Mouse (Mus musculus): ENCODE data around the gene 1700020L24Rik.

Gene 1700020L24Rik

GRCm38 (mm10) chr11:83440081-83441064, 2.9 kb downstream of the 1700020L24Rik start:
- in situ Hi-C loops (cut with MboI, MseI): no loop called here

- in situ Hi-C loops (cut with MboI, MseI): no loop called here
Observed at GRCm38 (mm10) chr11:83441235-83441634, 3.8 kb downstream of the 1700020L24Rik start.

GRCm38 (mm10) chr11:83442596-83443267, 5.3 kb downstream of the 1700020L24Rik start:
- in situ Hi-C loops (cut with MboI, MseI): no loop called here

GRCm38 (mm10) chr11:83443824-83444223, 6.3 kb downstream of the 1700020L24Rik start:
- in situ Hi-C loops (cut with MboI, MseI): no loop called here

- in situ Hi-C loops (cut with MboI, MseI): no loop called here
Observed at GRCm38 (mm10) chr11:83445001-83445400, 7.5 kb downstream of the 1700020L24Rik start.

- in situ Hi-C loops (cut with MboI, MseI): no loop called here
Observed at GRCm38 (mm10) chr11:83447612-83448011, 10.1 kb downstream of the 1700020L24Rik start.

- in situ Hi-C loops (cut with MboI, MseI): no loop called here
Observed at GRCm38 (mm10) chr11:83448021-83448926, 10.8 kb downstream of the 1700020L24Rik start.

GRCm38 (mm10) chr11:83448927-83449236, 11.4 kb downstream of the 1700020L24Rik start:
- in situ Hi-C loops (cut with MboI, MseI): no loop called here

- in situ Hi-C loops (cut with MboI, MseI): no loop called here
Observed at GRCm38 (mm10) chr11:83449298-83449697, 11.8 kb downstream of the 1700020L24Rik start.

- in situ Hi-C loops (cut with MboI, MseI): no loop called here
Observed at GRCm38 (mm10) chr11:83450550-83450949, 13.1 kb downstream of the 1700020L24Rik start.

GRCm38 (mm10) chr11:83451281-83451680, 13.8 kb downstream of the 1700020L24Rik start:
- in situ Hi-C loops (cut with MboI, MseI): no loop called here

- in situ Hi-C loops (cut with MboI, MseI): no loop called here
Observed at GRCm38 (mm10) chr11:83454548-83454947, 17.1 kb downstream of the 1700020L24Rik start.

- in situ Hi-C loops (cut with MboI, MseI): no loop called here
Observed at GRCm38 (mm10) chr11:83455608-83456007, 18.1 kb downstream of the 1700020L24Rik start.

GRCm38 (mm10) chr11:83457257-83457656, 19.8 kb downstream of the 1700020L24Rik start:
- in situ Hi-C loops (cut with MboI, MseI): no loop called here

- in situ Hi-C loops (cut with MboI, MseI): no loop called here
Observed at GRCm38 (mm10) chr11:83457912-83458601, 20.6 kb downstream of the 1700020L24Rik start.

- in situ Hi-C loops (cut with MboI, MseI): no loop called here
Observed at GRCm38 (mm10) chr11:83461462-83462027, 24.1 kb downstream of the 1700020L24Rik start.

GRCm38 (mm10) chr11:83462711-83463244, 25.3 kb downstream of the 1700020L24Rik start, which contains the start of gene Mmp28:
Gene Mmp28, minus strand, starts transcription at chr11:83463071.
- in situ Hi-C loops (cut with MboI, MseI): no loop called here

GRCm38 (mm10) chr11:83465976-83466375, 28.5 kb downstream of the 1700020L24Rik start:
- in situ Hi-C loops (cut with MboI, MseI): no loop called here

- in situ Hi-C loops (cut with MboI, MseI): no loop called here
Observed at GRCm38 (mm10) chr11:83467120-83467652, 29.7 kb downstream of the 1700020L24Rik start.

GRCm38 (mm10) chr11:83468765-83469164, 31.3 kb downstream of the 1700020L24Rik start:
- in situ Hi-C loops (cut with MboI, MseI): no loop called here

All from regulatory T cell (primary cell).